Mouse (Mus musculus) CD8-positive naive resting alpha-beta T cell, adult 2 months (primary cell): Measurements from ENCODE around the gene Cdh12.

Experiments used
- DNase-seq, 2 experiments: peaks; one replicate each; pipeline ENCODE4 v3.0.0; 2022; ENCODE audit warnings: low read depth in 2 of 2, low spot score in 2 of 2

Cdh12 gene

GRCm38 (mm10) chr15:20696229-20696628, 247.2 kb downstream of the Cdh12 start:
- DNase-seq: no peak

GRCm38 (mm10) chr15:20711859-20712258, 262.8 kb downstream of the Cdh12 start:
- no peak for DNase-seq

- DNase-seq: no peak
Measured at GRCm38 (mm10) chr15:20772289-20772688, 323.2 kb downstream of the Cdh12 start.

GRCm38 (mm10) chr15:20773423-20773822, 324.4 kb downstream of the Cdh12 start:
- no peak for DNase-seq

- no peak for DNase-seq
Measured at GRCm38 (mm10) chr15:20796999-20797398, 347.9 kb downstream of the Cdh12 start.

GRCm38 (mm10) chr15:20798541-20798940, 349.5 kb downstream of the Cdh12 start:
- DNase-seq: no peak

GRCm38 (mm10) chr15:20835887-20836286, 386.8 kb downstream of the Cdh12 start:
- no peak for DNase-seq

- DNase-seq: no peak
Measured at GRCm38 (mm10) chr15:20836991-20837390, 387.9 kb downstream of the Cdh12 start.

GRCm38 (mm10) chr15:20841479-20841878, 392.4 kb downstream of the Cdh12 start:
- no peak for DNase-seq

GRCm38 (mm10) chr15:20863076-20863475, 414.0 kb downstream of the Cdh12 start:
- DNase-seq: no peak

GRCm38 (mm10) chr15:20872518-20872917, 423.5 kb downstream of the Cdh12 start:
- no peak for DNase-seq

- no peak for DNase-seq
Measured at GRCm38 (mm10) chr15:20876993-20877392, 427.9 kb downstream of the Cdh12 start.

GRCm38 (mm10) chr15:20893471-20893870, 444.4 kb downstream of the Cdh12 start:
- no peak for DNase-seq

- no peak for DNase-seq
Measured at GRCm38 (mm10) chr15:20902568-20902967, 453.5 kb downstream of the Cdh12 start.

GRCm38 (mm10) chr15:20928221-20928620, 479.2 kb downstream of the Cdh12 start:
- DNase-seq: no peak

GRCm38 (mm10) chr15:20944000-20944399, 494.9 kb downstream of the Cdh12 start:
- DNase-seq: no peak

GRCm38 (mm10) chr15:20967463-20967862, 518.4 kb downstream of the Cdh12 start:
- DNase-seq: no peak

GRCm38 (mm10) chr15:20971041-20971440, 522.0 kb downstream of the Cdh12 start:
- no peak for DNase-seq

GRCm38 (mm10) chr15:21000541-21000940, 551.5 kb downstream of the Cdh12 start:
- DNase-seq: no peak

- no peak for DNase-seq
Measured at GRCm38 (mm10) chr15:21007931-21008330, 558.9 kb downstream of the Cdh12 start.

- DNase-seq: no peak
Measured at GRCm38 (mm10) chr15:21008487-21008886, 559.4 kb downstream of the Cdh12 start.

GRCm38 (mm10) chr15:21008969-21009368, 559.9 kb downstream of the Cdh12 start:
- DNase-seq: no peak

- no peak for DNase-seq
Measured at GRCm38 (mm10) chr15:21063683-21064082, 614.6 kb downstream of the Cdh12 start.

- no peak for DNase-seq
Measured at GRCm38 (mm10) chr15:21069264-21069663, 620.2 kb downstream of the Cdh12 start.
